Mouse (Mus musculus) thymus, postnatal 0 days (tissue): ENCODE measurements around the gene Hs3st2. TPM values are rescaled to one million over a fixed set of nuclear protein-coding genes. Genes with fewer than 3 reads are reported as not detected.
"Not testable (repeated sequence)": the region's sequence is repeated elsewhere in the genome, so short reads cannot be mapped to it uniquely, and the experiment has no call there.

Experiments used
- DNase-seq: peaks from one replicate; pipeline ENCODE4 v3.0.0-alpha.2; 2015; ENCODE audit warnings: low spot score
- polyA plus RNA-seq: library from polyadenylated mRNA; unstranded; fragments of >200 nt; fragmentation: Nextera tagmentation; extraction: Ambion mirVana; gene quantifications from 2 replicates; pipeline ENCODE4 v1.2.1, GENCODE M21; 2015

Hs3st2 gene
- polyA plus RNA-seq, result not detected in 2 replicates

DNA sequence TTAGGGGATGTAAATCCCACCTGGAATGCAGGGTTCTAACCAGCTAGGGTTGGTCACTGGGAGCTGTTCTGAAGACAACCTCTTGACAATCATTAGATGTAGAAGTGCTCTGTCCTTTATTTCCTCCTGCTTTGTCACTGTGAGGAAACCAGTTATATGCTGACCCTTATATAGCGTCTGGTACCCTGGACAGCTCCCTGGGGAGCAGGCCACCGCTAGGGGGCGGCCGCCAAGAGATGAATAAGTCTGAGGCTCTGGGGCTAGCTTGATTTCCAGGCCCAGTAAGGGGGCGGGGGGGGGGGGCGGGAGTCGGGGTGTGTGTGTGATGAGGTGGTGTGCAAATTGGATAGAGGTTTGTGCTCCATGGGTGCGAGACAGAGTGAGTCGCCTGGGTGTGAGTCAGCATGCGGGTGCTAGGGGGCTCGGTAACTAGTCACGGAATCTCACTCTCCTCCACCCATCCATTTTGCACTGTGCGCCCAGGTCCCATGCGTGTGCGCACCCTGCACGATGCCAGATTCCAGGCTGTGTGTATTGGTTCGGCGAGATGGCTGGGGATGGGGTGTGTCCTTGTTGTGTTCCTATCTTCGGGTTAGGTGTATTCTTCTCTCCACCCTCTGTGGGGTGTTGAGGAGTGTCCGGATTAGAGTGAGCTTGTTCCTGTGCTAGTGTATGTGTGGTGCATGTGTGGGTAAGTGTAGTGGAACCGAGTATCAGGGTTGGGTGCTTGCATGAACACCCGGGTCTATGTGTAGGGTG, at the start of gene Hs3st2:
TSS of gene Hs3st2 (plus strand) at position 635 of the 759 bp plus-strand sequence.
- DNase-seq, result peak; percentile 14

- DNase-seq, result no peak
These were observed 43.2 kb upstream of the Hs3st2 start for GRCm38 (mm10) chr7:121348284-121348963.

GRCm38 (mm10) chr7:121351688-121352087, 40.0 kb upstream of the Hs3st2 start:
- DNase-seq, result no peak

DNA sequence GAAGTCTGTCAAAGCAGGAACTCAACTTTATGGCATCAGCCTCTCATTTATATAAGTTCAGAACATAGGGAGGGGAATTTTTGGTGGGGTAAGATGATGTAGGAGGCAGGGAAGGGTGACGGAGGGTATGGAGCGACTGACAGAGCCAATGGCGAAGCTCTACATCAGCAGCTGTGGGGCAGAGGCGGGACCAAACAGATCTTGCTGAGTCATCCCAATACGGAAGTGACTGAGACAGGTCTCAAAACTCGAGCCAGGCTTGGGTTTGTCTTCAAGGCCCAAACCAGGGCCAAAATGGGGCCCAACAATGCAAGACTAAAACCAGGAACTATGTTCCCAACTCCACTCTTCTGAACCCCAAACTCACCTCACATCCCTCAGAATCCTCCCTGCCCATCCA, 30.2 kb upstream of the Hs3st2 start:
- not testable (repeated sequence) for DNase-seq

DNA sequence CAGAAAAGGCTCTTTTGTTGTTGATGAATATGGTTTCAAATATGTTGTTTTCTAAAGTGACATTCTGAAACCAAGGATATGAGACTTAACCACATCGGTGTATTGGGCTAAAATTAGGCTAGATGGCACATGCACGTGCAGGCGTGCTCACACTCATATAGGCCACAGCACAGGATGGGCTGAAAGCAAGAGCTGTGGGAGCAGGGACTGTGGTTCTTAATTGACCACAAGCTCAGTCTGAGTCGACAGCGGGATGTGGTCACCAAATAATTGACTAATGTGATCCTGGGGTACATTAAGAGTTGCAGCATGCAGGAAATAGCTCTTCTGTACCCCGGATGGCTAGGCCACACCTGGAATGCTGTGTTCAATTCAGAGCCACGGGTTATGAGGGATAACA, 26.1 kb upstream of the Hs3st2 start:
- DNase-seq, result no peak

DNA sequence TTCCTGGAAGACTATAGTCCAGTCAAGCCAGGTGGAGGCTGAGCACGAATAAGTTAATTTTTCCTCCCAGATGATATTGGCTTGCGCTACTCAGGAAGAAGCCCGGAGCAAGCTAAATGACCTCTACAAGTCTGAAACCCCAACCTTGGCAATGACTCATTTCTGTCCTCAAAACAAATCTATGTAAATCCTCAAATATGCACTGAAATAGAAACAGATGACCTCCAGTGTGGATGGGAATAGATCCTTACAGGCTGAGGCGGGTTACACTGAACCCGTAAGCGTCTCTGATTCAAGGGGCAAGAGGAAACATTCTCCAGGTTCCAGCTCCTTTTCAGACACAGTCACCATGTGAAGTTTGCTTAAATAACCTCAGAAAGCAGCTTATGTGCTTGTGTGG, 24.5 kb upstream of the Hs3st2 start:
- no peak for DNase-seq

- DNase-seq, result no peak
These were observed 19.7 kb upstream of the Hs3st2 start for GRCm38 (mm10) chr7:121371990-121372389.

- DNase-seq, result no peak
These were observed 16.2 kb upstream of the Hs3st2 start for GRCm38 (mm10) chr7:121375456-121375855.

DNA sequence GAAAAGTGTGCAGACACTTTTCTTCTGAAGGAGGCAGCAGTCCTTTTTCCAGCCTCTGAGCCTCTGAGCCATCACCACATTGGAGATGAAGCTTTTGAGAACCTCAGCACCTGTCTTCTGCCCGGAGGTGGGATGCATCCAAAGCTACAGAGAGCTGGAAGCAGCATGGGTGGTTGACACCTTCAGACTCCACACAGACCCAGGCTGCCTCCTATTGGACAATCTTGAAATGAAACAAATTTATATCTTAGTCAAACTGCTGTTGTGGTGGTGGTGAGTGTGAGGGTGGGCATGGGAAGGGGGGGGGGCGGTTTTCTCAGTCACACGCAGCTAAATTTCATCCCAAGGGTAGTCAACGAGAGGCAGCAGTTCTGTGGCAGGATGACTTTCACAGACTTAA, 12.7 kb upstream of the Hs3st2 start:
- DNase-seq, result no peak

DNA sequence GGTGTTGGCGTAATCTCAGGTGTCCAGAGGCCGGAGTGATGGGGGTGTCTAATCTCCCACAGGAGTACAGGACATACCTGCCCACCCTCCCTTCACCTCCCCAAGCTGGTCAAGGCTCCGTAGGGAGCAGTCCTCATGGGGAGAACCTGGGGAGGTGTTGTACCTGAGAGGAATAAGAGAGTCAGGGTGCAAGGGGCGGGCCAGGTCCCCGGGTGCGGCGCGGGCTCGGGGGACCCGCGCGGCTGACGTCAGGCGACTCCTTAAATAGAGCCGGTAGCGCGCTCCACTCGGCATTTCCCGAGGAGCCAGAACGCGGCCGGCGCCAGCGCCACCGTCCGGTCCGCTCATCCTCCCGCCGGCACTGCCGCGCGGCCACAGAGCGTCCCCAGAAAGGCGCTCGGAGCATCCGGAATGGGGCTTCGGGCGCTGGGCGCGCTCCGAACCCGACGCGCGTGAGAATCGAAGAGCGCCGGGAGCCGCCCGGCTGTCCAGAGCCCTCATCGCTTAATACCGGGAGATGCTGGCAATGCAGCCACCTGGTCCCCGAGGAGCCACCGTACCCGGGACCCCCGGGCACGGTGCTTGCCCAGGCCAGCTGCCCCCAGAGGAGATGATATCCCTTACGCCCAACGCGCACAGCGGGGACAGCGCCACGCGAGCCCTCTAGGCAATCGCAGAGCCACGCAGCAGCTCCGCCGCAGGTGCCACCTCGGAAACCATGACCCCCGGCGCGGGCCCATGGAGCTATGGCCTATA, 503 bp downstream of the Hs3st2 start:
- DNase-seq, result no peak

- no peak for DNase-seq
These were observed 1.0 kb downstream of the Hs3st2 start for GRCm38 (mm10) chr7:121392740-121392993.

DNA sequence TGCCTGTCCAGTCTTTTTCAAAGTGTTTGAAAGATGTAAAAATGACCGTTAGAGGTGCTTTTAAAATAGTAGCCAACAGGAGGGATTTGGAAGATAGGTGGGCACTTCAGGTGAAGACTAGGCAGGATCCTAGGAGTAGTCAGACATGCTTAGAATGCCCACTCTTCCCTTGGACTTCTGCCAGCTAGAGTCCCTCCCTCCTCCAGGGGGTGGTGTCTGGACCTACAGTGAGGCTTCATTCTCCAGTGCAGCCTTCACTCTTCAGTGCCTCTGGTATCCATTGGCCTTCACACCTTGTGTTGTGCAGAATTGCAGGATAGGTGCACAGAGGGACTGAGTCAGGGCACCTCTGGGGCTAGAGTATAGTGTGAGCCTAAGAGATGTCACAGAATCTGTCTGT, 2.2 kb downstream of the Hs3st2 start:
- no peak for DNase-seq

DNA sequence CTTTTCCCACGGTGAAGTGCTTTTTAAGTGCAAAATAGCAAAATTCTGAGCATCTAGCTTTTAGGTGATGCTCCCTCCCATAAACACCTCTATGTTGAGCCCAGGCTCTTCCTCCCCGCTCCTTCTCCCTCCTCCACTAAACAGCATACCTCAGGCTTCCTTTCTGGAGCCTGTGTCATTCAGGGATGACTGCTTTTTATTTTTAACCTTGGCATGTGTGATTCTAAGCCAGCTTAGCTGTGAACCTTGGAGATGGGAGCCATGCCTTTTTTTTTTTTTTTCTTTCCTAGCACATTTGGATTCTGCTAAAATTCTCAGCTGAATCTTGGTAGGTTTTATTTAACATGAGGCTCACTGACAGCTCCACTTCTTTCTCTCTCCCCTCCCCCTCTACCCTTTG, 3.2 kb downstream of the Hs3st2 start:
- DNase-seq, result no peak

- no peak for DNase-seq
These were observed 19.3 kb downstream of the Hs3st2 start for GRCm38 (mm10) chr7:121410716-121411506.

DNA sequence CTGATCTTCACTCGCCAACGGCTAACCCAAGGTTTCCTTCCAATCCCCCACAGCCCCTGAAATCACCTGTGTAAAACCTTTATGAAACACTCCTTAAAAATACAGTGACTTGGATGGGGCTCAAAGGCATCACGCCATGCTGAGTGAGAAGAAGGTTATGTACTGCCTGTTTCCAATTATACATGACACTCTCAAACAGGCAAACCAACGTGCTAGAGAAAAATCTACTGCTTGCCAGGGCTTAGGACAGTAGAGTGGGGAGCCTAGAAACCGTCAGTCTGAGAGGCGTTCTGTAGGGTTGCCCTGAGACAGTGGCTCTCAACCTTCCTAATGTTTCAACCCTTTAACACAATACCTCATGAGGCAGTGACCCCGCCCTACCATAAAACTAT, 19.8 kb downstream of the Hs3st2 start:
- no peak for DNase-seq

DNA sequence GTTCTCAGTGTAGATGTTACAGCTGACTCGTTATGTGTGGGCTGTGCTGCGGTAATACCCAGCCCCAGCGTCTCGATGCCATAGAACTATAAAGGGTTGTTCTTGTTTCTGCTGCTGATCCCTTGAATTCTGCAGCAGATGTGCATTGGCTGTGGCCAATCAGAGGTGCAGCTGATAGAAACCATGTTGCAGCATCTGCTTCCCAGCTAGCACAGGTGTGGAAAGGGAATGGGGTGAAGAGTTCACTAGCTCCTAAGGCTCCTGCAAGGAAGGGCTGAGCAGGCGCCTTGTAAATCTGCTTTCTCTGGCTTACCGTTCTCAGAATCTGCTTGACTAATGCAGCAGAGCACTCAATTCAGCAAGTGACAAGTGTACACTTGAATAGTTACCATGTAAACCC, 45.2 kb downstream of the Hs3st2 start:
- DNase-seq, result no peak

DNA sequence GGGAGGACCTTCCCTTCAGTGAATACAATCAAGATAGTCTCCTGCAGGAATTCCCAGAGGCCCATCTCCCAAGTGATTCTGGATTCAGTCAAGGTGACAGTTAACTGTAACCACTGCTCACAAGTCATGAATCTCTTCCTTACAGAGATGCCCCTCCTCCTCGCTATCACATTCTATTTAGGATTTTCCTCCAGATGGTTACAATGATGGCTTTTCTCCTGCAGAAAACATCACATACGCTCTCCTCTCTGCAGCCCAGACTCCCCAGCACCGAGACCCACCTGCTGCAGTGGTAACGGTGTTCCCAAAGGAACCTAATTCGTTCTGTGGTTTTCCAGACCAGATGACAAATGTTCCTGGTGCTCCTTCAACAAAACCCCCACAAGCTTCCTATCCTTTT, 49.5 kb downstream of the Hs3st2 start:
- no peak for DNase-seq

- DNase-seq, result no peak
These were observed 52.7 kb downstream of the Hs3st2 start for GRCm38 (mm10) chr7:121444336-121444735.

- no peak for DNase-seq
These were observed 54.6 kb downstream of the Hs3st2 start for GRCm38 (mm10) chr7:121446281-121446680.

GRCm38 (mm10) chr7:121450951-121451843, 59.5 kb downstream of the Hs3st2 start:
- DNase-seq, result no peak

- DNase-seq, result no peak
These were observed 65.1 kb downstream of the Hs3st2 start for GRCm38 (mm10) chr7:121456716-121457115.
